Mouse (Mus musculus): ENCODE data around the gene Clp1. TPM values are rescaled to one million over a fixed set of nuclear protein-coding genes. Genes with fewer than 3 reads are reported as not detected.
"Not testable (repeated sequence)": the region's sequence is repeated elsewhere in the genome, so short reads cannot be mapped to it uniquely, and the experiment has no call there.

Gene Clp1
- total RNA-seq, 2 experiments from 2014 or later = 33.1 to 34.5 TPM

DNA sequence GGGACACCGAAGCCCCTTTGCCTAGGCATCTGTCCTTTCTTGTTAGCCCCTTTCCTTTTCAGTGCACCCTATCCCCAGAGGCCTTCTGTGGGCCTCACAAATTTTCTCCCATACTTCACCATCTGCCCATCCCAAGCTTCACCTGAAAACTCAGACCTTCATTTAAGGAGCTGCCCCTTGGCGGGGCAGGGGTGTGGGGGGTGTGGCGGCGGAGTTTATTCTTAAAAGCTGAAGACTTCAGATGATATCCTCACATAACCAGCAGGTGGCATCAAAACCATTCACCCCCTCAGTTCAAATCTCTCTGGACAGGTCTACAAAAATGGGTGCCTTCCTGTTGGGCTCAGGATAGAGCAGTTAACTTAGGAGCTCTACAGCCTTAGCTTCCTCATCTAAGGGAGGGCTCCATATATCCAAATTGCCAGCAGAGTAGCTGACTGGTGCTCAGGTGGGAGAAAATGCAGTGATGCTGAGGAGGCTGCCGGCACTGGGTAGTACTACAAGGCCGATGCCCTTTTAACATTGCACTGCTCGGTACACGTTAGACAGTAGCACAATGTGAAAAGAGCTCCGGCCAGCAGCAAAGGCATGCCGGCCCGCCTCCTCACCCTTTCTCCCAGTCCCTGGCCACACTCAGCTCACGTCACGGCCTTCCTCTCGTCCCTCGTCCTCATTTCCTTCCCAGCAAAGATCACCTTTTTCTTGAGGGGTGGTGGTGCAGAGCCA, 13.6 kb upstream of the Clp1 start:
- ATAC-seq (ENCODE audit: poor library complexity, severe bottlenecking) = no peak

DNA sequence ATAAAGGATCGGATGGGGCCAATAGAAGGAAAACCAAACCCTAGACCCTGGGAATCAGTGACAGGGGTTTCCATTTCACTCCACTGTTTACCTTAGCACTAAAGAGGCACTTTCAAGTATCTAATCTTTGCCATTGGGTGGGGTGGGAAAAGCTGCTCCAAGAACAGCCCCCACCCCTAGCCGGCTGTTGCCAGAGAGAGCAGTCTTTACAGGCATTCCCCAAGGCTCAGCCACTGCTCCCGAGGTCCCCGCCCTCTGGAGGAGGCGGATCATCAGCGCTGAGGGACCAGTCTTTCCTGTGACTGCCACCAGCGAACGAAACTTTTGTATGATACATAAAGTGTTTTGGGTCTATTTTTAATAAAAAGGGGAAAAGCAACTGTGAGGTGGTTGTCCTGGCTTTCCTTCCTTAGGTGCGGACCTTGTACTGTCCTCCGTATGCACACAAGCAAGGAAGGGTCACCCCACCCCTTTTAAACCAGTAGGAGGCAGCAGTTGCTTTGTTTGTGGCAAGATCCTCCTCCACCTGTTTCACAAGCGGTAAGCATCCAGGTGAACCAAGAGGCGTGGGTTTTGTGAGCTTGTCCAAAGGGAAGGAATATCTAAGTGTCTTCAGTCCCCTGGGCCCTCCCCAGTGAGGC, 11.2 kb upstream of the Clp1 start:
- no peak for ATAC-seq (ENCODE audit: poor library complexity, severe bottlenecking)

DNA sequence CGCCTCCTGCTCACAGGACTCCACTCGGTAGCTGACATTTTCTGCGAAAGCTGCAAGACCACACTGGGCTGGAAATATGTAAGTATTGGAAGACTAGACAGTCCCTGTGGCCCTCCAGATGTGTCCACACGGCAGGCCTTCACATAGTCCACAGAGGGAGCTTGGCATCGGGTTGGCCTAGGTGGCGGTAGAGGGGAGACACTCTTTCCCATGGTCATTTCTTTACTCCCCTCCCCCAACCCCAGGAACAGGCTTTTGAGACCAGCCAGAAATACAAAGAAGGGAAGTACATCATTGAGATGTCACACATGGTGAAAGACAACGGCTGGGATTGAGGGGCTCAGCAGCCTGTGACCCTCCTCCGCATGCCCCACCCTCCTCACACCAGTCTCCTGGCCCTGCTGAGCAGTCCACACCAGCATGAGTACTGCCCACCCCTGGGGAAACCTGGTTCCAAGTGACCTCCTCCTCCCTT, 10.3 kb upstream of the Clp1 start:
- ATAC-seq (ENCODE audit: poor library complexity, severe bottlenecking) = no peak

DNA sequence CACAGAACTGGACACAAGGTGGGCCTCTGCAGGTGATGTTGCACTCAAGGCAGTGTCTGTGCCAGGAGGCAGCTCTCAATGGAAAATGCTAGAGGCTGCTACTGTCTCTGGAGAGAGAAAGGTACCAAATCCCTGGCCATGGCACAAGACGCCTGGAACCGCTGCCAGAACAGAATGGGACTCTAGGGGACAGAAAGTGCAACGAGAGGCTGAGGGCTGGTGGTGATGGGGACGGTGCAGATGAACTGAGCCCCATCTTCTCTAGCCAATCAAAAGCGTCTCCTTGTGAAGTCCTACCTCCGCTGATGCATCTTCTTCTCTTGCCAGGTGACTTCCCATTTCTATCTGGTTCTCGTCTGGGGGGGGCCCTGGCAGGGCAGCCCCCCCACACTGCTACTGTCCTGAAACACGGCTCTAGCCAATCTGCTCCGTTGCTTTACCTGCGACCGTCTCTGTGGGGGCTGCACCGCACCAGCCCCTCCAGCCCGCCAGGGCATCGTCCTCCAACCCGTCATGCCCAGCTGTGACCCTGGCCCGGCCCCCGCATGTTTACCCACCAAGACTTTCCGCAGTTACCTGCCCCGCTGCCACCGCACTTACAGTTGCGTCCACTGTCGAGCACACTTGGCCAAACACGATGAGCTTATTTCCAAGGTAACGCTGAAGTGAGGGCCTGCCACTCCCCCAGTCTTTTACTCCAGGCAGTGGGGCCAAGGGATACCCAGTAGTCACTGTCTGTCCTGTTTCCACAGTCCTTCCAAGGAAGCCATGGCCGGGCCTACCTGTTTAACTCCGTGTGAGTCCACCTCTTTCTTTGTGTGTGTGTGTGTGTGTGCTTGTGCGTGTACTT, 9.4 kb upstream of the Clp1 start:
- no peak for ATAC-seq (ENCODE audit: poor library complexity, severe bottlenecking)

DNA sequence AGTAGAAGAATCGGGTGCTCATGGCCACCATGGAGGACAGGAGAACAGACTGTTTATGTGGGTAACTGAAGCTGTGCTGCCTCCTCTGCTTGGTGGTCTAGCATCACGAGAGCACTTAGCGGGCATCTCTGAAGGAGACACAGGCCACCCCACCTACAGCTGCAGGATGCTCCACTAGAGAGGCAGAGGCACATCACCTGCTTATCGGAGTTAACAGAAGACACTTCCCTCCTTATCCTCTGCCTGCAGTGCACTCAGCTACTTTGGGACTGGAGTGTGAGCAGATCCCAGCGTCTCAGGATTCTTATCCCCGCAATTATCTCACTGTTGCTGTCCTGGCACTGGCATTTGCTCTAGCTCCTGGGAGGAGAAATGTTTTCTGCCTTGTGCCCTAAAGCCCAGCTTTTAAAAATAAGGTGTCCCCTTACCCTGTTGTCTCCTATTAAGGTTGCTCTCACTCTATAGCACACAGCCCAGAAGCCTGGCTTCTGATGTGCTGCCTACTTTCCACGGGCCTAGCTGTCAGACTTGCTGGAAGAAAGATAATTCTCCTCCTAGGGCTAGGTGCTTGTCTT, 8.3 kb upstream of the Clp1 start:
- peak; percentile 43 for ATAC-seq (ENCODE audit: poor library complexity, severe bottlenecking)

DNA sequence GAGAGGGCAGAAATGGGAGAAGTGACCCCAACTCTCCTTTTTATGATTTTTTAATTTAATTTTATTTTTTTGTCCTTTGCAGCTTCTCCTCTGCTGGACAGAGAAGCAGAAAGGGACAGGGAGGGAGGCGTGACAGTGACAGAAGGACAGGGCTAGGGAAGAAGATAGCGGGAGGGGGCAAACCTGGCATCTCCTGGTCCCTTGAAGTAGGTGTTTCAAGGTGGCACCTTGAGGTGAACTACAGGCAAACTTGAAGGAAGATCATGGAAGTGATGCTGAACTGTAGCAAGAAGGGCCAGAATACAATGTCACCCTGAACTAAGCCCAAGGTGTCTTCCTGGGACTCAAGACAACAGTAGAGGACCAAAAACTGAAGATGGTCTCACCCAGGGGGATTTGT, 7.8 kb upstream of the Clp1 start:
- no peak for ATAC-seq (ENCODE audit: poor library complexity, severe bottlenecking)

DNA sequence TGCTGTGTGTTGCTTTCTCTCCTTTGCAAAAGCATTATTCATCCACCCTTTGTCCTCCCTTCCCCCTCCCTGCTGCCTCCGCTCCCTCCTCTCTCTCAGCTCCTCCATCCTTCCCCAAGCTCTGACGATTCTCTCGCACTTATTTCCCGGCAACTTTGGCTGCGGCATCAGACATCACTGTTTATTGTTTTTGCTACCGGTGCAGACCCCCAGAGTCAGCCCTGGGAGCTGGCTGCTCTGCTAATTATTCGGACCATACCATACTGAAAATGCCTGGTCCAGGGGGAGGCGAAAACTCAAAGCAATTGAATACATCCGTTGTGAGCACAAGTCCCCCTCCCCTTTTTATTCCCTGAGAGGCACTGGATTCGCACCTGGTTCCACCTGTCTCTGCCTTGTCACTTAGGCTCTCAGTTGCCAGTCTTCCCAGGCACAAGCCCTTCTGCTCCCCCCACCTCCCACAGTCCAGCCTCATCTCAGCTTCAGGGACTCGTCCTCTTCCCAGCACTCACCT, 7.3 kb upstream of the Clp1 start:
- no peak for ATAC-seq (ENCODE audit: poor library complexity, severe bottlenecking)

DNA sequence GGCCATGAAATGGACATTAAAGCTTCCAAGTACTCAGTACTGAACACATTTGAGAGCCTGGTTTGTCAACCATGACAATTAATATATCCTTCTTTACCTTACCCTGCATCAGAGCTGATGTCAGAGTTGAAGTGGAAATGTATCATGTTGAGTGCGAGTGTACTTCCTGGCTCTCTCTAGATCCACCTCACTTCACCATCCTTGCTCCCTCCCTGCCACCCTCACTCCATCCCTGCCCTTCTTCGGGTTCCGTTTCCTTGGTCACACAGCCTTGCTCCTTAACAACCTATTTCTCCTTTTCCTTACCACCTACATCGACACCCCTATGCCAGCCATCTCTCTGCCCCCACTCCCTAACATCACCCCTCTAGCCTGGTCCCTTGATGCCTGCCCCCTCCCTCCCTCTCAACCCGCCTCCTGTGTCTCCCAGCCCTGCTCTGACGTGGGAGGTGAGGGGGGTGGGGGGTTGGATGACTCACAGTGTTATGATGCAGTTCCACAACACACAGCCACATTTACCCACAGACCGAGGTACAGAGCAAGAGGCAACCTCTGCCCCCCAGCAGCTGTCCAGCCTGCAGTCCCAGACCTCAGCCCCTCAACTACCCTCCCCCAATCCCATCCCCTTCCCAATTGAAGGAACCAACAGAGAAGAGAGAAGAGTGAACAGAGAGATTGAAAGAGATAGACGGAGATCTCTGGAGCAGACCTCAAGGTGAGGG, 6.6 kb upstream of the Clp1 start, which contains the start of gene Ypel4:
TSS of gene Ypel4 (plus strand) at position 480 of the 722 bp plus-strand sequence.
- ATAC-seq (ENCODE audit: poor library complexity, severe bottlenecking) = peak; percentile 34

DNA sequence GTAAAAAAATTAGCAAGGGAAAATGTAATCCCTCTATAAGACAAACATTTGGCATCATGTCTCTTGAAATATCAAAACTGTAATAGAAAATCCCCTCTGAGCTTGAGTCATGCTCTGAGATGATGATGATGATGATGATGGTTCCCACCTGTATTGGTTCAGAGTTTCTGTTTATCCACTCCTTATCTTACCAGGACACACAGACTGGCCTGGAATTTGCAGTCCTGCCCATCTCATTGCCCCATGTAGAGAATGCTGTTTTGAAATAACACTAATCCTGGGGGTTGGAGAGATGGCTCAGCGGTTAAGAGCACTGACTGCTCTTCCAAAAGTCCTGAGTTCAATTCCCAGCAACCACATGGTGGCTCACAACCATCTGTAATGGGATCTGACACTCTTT, 5.2 kb upstream of the Clp1 start:
- no peak for ATAC-seq (ENCODE audit: poor library complexity, severe bottlenecking)

DNA sequence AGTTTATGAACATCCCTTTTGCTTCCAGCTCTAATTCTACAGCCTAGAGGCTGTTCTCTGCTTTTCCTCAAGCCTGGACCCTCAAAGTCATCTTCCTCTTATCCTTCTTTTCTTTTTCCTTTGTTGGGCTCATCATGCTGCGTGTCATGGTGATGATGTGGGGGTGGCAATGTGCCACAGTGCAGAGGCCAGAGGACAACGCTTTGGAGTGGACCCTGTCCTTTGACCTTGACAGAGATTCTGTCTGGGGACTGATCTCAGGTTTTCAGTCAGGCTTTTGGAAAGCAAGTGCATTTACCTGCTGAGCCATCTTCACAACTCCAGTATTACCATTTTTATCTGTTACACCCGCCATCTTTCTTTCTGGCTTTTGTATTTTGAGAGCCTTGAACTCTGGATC, 4.1 kb upstream of the Clp1 start:
- no peak for ATAC-seq (ENCODE audit: poor library complexity, severe bottlenecking)

DNA sequence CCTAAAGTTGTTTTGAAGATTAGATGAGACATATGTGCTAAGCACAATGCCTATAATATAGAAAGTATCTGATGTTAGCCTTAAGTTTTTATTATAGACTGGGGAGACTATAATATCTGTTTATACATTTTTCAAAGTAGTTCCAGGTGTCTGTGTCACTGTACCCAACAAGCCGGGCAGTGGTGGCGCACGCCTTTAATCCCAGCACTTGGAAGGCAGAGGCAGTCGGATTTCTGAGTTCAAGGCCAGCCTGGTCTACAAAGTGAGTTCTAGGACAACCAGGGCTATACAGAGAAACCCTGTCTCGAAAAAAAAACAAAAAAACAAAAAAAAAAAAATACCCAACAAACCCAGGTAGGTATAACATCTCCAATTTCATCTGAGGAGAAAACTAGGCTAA, 1.0 kb upstream of the Clp1 start:
- not testable (repeated sequence) for ATAC-seq (ENCODE audit: poor library complexity, severe bottlenecking)

DNA sequence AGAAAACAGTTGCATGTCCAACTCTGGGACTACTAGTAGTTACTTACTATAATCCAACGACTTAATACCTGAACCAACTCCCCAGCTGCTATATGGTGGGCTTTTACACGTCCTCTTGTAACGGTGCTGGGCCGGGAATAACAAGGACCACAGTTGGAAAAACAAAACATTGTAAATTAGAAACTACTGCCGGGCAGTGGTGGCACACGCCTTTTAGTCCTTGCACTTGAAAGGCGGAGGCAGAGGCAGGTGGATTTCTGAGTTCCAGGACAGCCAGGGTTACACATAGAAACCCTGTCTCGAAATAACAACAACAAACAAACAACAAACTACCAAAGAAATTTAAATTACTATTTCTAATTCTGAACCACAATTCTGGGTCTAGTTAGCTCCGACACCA, 434 bp downstream of the Clp1 start:
- no peak for ATAC-seq (ENCODE audit: poor library complexity, severe bottlenecking)

DNA sequence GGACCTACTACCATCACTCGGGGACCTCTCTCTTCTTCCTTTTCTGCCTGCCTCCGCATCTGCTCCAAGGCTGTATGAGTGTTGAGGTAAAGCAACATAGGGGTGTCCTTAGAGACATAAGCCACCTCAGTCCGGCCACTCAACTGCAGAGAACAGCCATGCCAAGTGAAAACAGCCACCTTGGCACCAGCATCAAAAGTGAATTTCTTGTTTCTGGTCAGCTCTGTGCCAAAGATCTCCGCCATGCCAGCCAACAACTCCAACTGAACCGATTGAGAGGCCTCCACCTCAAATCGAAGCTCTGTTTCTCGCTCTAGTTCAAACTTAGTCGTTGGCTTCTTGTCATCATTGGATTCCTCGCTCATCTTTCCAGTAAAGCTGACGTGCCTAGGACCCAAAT, 1.4 kb downstream of the Clp1 start:
- no peak for ATAC-seq (ENCODE audit: poor library complexity, severe bottlenecking)

DNA sequence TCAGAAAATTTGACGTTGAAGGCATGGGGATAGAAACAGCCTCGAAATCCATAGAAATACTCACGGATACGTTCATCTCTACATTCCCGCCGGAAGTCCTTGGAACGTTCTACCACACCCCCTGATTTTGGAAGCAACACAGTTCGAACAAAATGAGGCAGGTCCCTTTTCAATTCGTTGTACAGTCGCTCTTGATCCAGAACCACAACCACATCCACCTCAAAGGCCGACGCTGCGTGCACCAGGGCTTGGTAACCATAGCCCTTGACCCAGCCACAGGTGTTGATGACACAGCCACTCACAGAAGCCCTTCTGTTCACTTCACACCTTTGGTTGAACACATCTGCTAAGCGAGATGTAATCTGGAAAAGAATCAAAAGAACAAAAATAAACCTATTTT, 3.3 kb downstream of the Clp1 start:
- ATAC-seq (ENCODE audit: poor library complexity, severe bottlenecking) = no peak

DNA sequence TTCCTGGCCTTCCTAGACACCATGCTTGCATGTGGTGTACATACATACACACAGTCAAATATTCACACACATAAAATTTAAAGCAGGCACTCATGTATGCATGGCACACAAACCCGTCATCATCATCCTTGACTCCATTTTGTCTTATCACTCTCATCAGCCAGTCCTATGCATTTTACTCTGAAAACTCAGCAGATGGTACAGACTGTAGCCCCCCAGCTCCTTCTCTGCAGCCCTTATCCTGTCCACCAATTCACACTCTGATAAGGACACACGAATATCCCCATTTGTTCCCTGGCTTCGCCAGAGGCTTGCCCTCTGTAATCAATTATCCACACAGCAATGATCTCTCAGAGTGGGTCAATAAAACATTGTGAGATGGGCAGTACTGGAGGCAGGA, 6.0 kb downstream of the Clp1 start:
- ATAC-seq (ENCODE audit: poor library complexity, severe bottlenecking) = no peak

DNA sequence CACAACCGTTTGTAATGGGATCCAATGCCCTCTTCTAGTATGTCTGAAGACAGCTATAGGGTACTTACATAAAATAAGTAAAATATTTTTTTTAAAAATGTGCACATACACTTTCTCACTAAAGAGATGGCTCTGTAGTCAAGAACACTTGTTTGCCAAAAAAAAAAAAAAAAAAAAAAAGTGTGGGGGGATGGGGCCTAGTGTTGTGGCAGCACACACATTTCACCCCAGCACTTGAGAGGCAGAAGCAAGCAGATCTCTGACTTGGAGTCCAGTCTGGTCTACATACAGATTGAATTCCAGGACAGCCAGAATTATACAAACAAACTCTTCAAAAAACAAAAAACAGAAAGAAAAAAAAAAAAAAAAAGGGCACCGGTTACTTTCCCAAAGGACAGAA, 6.4 kb downstream of the Clp1 start:
- ATAC-seq (ENCODE audit: poor library complexity, severe bottlenecking) = no peak

DNA sequence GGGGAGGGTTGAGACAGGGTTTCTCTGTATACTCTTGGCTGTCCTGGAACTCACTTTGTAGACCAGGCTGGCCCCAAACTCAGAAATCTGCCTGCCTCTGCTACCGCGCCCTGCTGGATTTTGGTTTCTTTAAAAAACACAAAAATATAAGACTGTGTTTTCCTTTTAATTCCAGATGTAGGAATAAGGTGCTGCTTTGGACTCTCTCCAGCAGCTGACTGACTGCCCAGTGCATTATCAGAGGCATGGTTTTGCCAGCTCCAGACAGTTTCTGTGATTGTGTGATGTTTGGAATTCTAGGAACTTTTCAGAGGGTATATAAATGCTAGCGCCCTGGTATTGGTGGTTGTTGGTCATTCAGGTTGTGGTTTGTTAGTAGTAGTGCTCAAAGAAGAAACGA, 9.8 kb downstream of the Clp1 start:
- no peak for ATAC-seq (ENCODE audit: poor library complexity, severe bottlenecking)

DNA sequence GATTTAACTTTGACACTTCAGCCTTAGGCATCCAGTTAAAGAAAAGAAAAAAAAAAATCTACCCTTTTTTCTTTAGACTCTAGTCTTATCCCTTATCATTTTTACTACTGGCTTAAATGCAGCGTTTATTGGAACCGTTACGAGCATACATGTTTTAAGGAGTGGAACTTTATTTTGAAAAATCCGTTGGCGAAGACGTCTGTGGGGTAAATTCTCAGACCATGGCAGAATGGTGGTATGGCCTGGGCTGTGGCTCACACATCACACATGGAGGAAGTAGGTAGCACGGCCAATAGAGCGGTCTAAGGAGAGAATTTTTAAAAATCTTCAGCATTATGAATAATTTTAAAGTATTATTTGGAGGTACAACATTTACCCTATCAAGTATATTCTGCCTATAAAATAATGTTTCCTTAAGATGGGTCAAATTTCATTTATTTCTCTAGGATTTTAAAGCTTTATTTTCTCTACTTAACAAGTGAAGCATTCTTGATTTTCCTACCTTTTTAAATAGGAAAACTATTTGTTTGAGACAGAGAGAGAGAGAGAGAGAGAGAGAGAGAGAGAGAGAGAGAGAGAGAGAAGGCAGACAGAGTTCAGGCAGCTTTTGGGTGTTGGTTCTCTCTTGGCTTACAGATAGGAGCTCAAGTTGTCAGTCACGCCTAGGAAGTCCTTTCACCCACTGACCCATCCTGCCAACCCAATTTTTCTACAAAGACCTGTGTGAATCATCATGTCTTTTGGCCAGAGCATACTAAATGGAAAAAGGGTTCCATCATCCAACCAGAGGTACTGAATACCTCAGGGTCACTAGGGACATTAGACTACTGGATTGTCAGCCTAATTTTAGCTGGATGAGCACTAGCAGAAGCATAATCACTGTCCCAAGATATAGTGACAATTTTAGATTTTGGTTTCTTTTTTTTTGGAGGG, 10.5 kb downstream of the Clp1 start:
- no peak for ATAC-seq (ENCODE audit: poor library complexity, severe bottlenecking)

Data from megakaryocyte, adult 5-6 weeks (primary cell).